Mouse (Mus musculus): ENCODE data around the gene 3110009E18Rik.

3110009E18Rik gene

GRCm38 (mm10) chr1:120120969-120121811 is at the start of gene 3110009E18Rik, which contains the start of gene Dbi:
Gene 3110009E18Rik (plus strand): TSS chr1:120121187.
Gene Dbi (minus strand): TSS chr1:120121078.
- DNase-seq (ENCODE audit: low read depth, low spot score): peak; percentile 97

- DNase-seq (ENCODE audit: low read depth, low spot score): no peak
Observed at GRCm38 (mm10) chr1:120072900-120073299, 48.1 kb upstream of the 3110009E18Rik start.

- DNase-seq (ENCODE audit: low read depth, low spot score): no peak
Observed at GRCm38 (mm10) chr1:120073519-120074306, 47.3 kb upstream of the 3110009E18Rik start, which contains the start of gene Tmem37. Gene Tmem37 (minus strand): TSS chr1:120074074.

GRCm38 (mm10) chr1:120074307-120074702 is 46.7 kb upstream of the 3110009E18Rik start:
- DNase-seq (ENCODE audit: low read depth, low spot score): no peak

GRCm38 (mm10) chr1:120074931-120075330 is 46.1 kb upstream of the 3110009E18Rik start:
- no peak for DNase-seq (ENCODE audit: low read depth, low spot score)

- no peak for DNase-seq (ENCODE audit: low read depth, low spot score)
Observed at GRCm38 (mm10) chr1:120075507-120075906, 45.5 kb upstream of the 3110009E18Rik start.

- DNase-seq (ENCODE audit: low read depth, low spot score): no peak
Observed at GRCm38 (mm10) chr1:120077746-120078410, 43.1 kb upstream of the 3110009E18Rik start.

- DNase-seq (ENCODE audit: low read depth, low spot score): no peak
Observed at GRCm38 (mm10) chr1:120080632-120081031, 40.4 kb upstream of the 3110009E18Rik start.

- no peak for DNase-seq (ENCODE audit: low read depth, low spot score)
Observed at GRCm38 (mm10) chr1:120082957-120083585, 37.9 kb upstream of the 3110009E18Rik start.

- DNase-seq (ENCODE audit: low read depth, low spot score): no peak
Observed at GRCm38 (mm10) chr1:120083921-120084517, 37.0 kb upstream of the 3110009E18Rik start.

GRCm38 (mm10) chr1:120085696-120086095 is 35.3 kb upstream of the 3110009E18Rik start:
- DNase-seq (ENCODE audit: low read depth, low spot score): no peak

GRCm38 (mm10) chr1:120086644-120087043 is 34.3 kb upstream of the 3110009E18Rik start:
- DNase-seq (ENCODE audit: low read depth, low spot score): no peak

GRCm38 (mm10) chr1:120089180-120089579 is 31.8 kb upstream of the 3110009E18Rik start:
- DNase-seq (ENCODE audit: low read depth, low spot score): no peak

- DNase-seq (ENCODE audit: low read depth, low spot score): no peak
Observed at GRCm38 (mm10) chr1:120090880-120091570, 30.0 kb upstream of the 3110009E18Rik start.

GRCm38 (mm10) chr1:120093482-120094134 is 27.4 kb upstream of the 3110009E18Rik start:
- DNase-seq (ENCODE audit: low read depth, low spot score): peak; percentile 40

- no peak for DNase-seq (ENCODE audit: low read depth, low spot score)
Observed at GRCm38 (mm10) chr1:120094920-120095319, 26.1 kb upstream of the 3110009E18Rik start.

- no peak for DNase-seq (ENCODE audit: low read depth, low spot score)
Observed at GRCm38 (mm10) chr1:120098327-120098726, 22.7 kb upstream of the 3110009E18Rik start.

GRCm38 (mm10) chr1:120099483-120099882 is 21.5 kb upstream of the 3110009E18Rik start:
- no peak for DNase-seq (ENCODE audit: low read depth, low spot score)

GRCm38 (mm10) chr1:120100456-120101226 is 20.3 kb upstream of the 3110009E18Rik start:
- no peak for DNase-seq (ENCODE audit: low read depth, low spot score)
